In the genomic region with DNA sequence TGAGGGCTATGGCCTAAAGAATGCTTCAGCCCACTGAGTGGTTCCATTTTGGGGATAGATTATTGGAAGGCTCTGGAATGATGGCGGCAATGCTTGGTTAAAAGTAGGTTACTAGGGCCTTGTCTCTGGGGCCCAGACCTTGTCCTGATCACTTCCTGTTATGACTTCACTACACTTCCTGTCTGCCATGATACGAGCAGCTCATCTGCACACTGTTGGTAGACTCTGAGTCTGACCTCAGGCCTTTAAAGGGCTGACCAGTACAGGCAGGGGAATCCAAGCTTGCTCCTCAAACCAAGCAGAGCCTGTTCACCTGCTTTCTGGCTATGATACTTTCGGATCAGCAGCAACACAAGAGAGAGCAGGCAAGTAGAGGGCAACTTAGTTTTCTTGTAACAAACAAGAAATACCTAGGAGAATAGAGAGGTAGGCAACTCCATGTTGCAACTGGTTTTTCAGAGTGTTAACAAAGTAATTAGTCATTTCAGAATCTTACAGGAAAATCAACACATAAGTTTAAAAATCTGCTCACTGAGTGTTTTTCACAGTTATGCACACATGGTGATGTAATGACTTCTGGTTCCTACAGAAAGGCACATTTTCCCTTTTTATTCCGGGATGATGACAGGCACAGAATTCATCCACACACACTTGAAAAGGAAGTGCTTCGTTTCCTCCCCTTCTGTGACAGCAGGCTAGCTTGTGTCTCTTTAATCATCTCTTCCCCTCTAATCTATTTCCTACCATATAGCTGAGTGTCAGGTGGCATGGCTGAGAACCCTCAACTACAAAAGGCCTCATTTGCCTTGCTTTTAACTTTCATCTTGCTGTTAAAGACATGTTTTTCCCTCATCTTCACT, we compare ENCODE assay signal across 15 mouse cellular contexts. TPM values are rescaled to one million over a fixed set of nuclear protein-coding genes. Genes with fewer than 3 reads are reported as not detected.
DNase-seq lines count a peak whose midpoint lies in the region; ATAC-seq lines count a peak whose summit lies in the region.
"Had no signal": no experiment of that assay in that cellular context is flagged by ENCODE, and none has a peak within 500 bp of the region (broad histone marks: within the 10 kb centered on the region; RNA-seq: fewer than 3 reads in every experiment).

No protein-coding gene starts in this region.

- ATAC-seq in frontal cortex, adult (ENCODE audit: low TSS enrichment): peak; percentile 93
- ATAC-seq in granulocyte monocyte progenitor cell, adult 5-6 weeks (replicated peaks; ENCODE audit: poor library complexity, severe bottlenecking): peak; percentile 93
- ATAC-seq in erythroblast, adult 5-6 weeks (replicated peaks; ENCODE audit: low FRiP score, poor library complexity, severe bottlenecking): no peak
- ATAC-seq: midbrain, embryonic 13.5 days; Patski had no signal

- no peak for DNase-seq in frontal cortex, postnatal 25 days (ENCODE audit: low spot score in 2 of 2)
- peak; percentile 64 for DNase-seq in CD4-positive helper T cell, adult 2 months (ENCODE audit: low read depth, low spot score)
- peak; percentile 71 for DNase-seq in naive thymus-derived CD4-positive, alpha-beta T cell, adult 2 months (ENCODE audit: low read depth)
- DNase-seq in kidney, adult 8-10 months: no peak
- DNase-seq in adipocyte (ENCODE audit: low spot score): no peak
- DNase-seq: adrenal gland, postnatal 14 days; cerebellum, adult 18-20 months; layer of hippocampus, adult 9-11 months; lung, adult 2 months; right cerebral cortex, postnatal 14 days had no signal

RNA-seq across cellular contexts. Expression of gene St8sia1, which starts 55.1 kb away (rescaled TPM):
- total RNA-seq in granulocyte monocyte progenitor cell, adult 5-6 weeks (2014; fragmentation: Nextera tagmentation): not detected in 2 replicates
- total RNA-seq in granulocyte monocyte progenitor cell, adult 5-6 weeks (2017): not detected in 2 replicates
- total RNA-seq in erythroblast, adult 5-6 weeks (2015; ENCODE audit: low replicate concordance): not detected in 2 replicates
- total RNA-seq in erythroblast, adult 5-6 weeks (2017; ENCODE audit: low replicate concordance): not detected in 2 replicates

Comparison
In these comparisons a context has a peak if more than half of its experiments do, and no peak if none do; other contexts are left out.
1. DNase-seq: peak in CD4-positive helper T cell, adult 2 months (single experiment) and naive thymus-derived CD4-positive, alpha-beta T cell, adult 2 months (single experiment); none in frontal cortex, postnatal 25 days (0 of 2), kidney, adult 8-10 months (0 of 2) and adipocyte (single experiment).